9 mouse cellular contexts compared by ENCODE assay signal in the genomic region with DNA sequence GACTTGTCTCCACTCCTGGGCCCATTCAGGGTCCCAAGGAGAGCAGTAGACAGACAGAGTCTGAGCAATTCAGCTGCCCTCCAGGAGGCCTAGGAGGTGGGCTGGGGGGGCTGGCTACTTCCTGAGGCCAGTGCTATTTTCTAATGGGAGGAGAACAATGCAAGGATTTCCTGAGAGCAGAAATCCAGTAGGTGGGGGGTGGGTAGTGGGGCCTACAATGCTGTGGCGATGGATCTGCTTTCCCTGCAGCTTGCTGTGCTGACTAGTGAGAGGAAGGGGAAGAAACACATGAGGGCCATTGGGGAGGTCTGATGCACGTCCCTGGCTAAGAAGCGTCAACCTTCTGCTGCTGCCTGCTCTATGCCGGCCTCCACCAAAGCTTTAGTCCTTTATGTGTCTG.
A peak's percentile ranks its signal among the peaks of the same experiment; 100 is the strongest.
DNase-seq lines count a peak whose midpoint lies in the region; ATAC-seq and TF ChIP-seq lines count a peak whose summit lies in the region.
"Had no signal": no experiment of that assay in that cellular context is flagged by ENCODE, and none has a peak within 500 bp of the region (broad histone marks: within the 10 kb centered on the region; RNA-seq: fewer than 3 reads in every experiment).

No protein-coding gene starts in this region.

- H3K4me2 ChIP-seq in lung, embryonic 14.5 days, result no peak overlapping the region
- no peak overlapping the region for H3K4me2 ChIP-seq in intestine, embryonic 15.5 days (replicated peaks)

- TF ChIP-seq CTCF in lung, embryonic 14.5 days (IDR thresholded peaks at IDR 0.05; ENCODE audit: low read depth), result no peak
- no peak for TF ChIP-seq CTCF in lung, adult 2 months (IDR thresholded peaks at IDR 0.05; ENCODE audit: insufficient read depth, low read length)

- peak; percentile 43 for DNase-seq in adrenal gland, adult 2 months
- DNase-seq in adrenal gland, adult 18-20 months (ENCODE audit: low spot score in 2 of 2), result no peak
- peak; percentile 44 for DNase-seq in lung, embryonic 14.5 days
- no peak for DNase-seq in lung, adult 2 months
- DNase-seq in kidney, postnatal 14 days, result peak; percentile 70
- DNase-seq in cerebellum, adult 11 months, result no peak

- no peaks in the 10 kb centered on the region for H3K9me3 ChIP-seq in lung, embryonic 14.5 days (ENCODE audit: low read depth, low read length)
- H3K9me3 ChIP-seq in intestine, embryonic 15.5 days, result no peaks in the 10 kb centered on the region

- WGBS in lung, embryonic 14.5 days, result 76% methylated on average over 4 of the region's 4 CpGs
- WGBS in lung, adult 2 months, result 52% methylated on average over 4 of the region's 4 CpGs
- WGBS in intestine, embryonic 15.5 days, result 83% methylated on average over 4 of the region's 4 CpGs

- H3K4me3 ChIP-seq in lung, embryonic 14.5 days (ENCODE audit: low read depth, low read length), result no peak overlapping the region
- no peak overlapping the region for H3K4me3 ChIP-seq in lung, adult 2 months (replicated peaks; ENCODE audit: extremely low read depth, low read depth, low read length)
- H3K4me3 ChIP-seq in intestine, embryonic 15.5 days (replicated peaks), result no peak overlapping the region

- no peaks in the 10 kb centered on the region for H3K27me3 ChIP-seq in lung, embryonic 14.5 days (ENCODE audit: insufficient read depth, low read length)
- no peaks in the 10 kb centered on the region for H3K27me3 ChIP-seq in intestine, embryonic 15.5 days (replicated peaks)

- peaks cover 79% of the 10 kb centered on the region for H3K36me3 ChIP-seq in lung, embryonic 14.5 days (ENCODE audit: insufficient read depth)
- H3K36me3 ChIP-seq in intestine, embryonic 15.5 days, result peaks cover 50% of the 10 kb centered on the region

- H3K27ac ChIP-seq in lung, embryonic 14.5 days (ENCODE audit: low read depth), result no peak overlapping the region; the same call in 1 of the 2 replicates
- H3K27ac ChIP-seq in intestine, embryonic 15.5 days, result no peak overlapping the region

- no peak for TF ChIP-seq POLR2A in lung, adult 2 months (IDR thresholded peaks at IDR 0.05; ENCODE audit: borderline replicate concordance, extremely low read depth, low read depth, low read length)

- ATAC-seq in lung, embryonic 14.5 days (ENCODE audit: insufficient read depth), result peak; percentile 55; the same call in 1 of the 2 replicates
- 0 out of 2 replicates have a peak, but pooled peaks have one; percentile 5 for ATAC-seq in megakaryocyte, adult 5-6 weeks (ENCODE audit: poor library complexity, severe bottlenecking)
- ATAC-seq in intestine, embryonic 15.5 days, result no peak
- ATAC-seq: forebrain, embryonic 14.5 days had no signal

- H3K9ac ChIP-seq in lung, embryonic 14.5 days, result no peak overlapping the region
- H3K9ac ChIP-seq in intestine, embryonic 15.5 days, result no peak overlapping the region

- no peaks in the 10 kb centered on the region for H3K4me1 ChIP-seq in lung, embryonic 14.5 days (ENCODE audit: insufficient read depth)
- peaks cover 17% of the 10 kb centered on the region for H3K4me1 ChIP-seq in lung, adult 2 months (ENCODE audit: control insufficient read depth, insufficient read depth, low read length)
- H3K4me1 ChIP-seq in intestine, embryonic 15.5 days (replicated peaks), result peaks cover 3% of the 10 kb centered on the region; the same call in 1 of the 2 replicates

Comparison
In these comparisons a context has a peak if more than half of its experiments do, and no peak if none do; other contexts are left out.
1. DNase-seq: peak in adrenal gland, adult 2 months (single experiment), lung, embryonic 14.5 days (single experiment) and kidney, postnatal 14 days (single experiment); none in adrenal gland, adult 18-20 months (0 of 2), lung, adult 2 months (single experiment) and cerebellum, adult 11 months (single experiment).